ENCODE assay signal across 7 mouse cellular contexts in genomic region chr7:130693800-130694193, GRCm38 (mm10).
DNase-seq lines count a peak whose midpoint lies in the region; ATAC-seq lines count a peak whose summit lies in the region.

No protein-coding gene starts in this region.

- no peaks in the 10 kb centered on the region for H3K9me3 ChIP-seq in embryonic facial prominence, embryonic 15.5 days (replicated peaks)
- H3K9me3 ChIP-seq in limb, embryonic 15.5 days = no peaks in the 10 kb centered on the region

- H3K4me3 ChIP-seq in embryonic facial prominence, embryonic 15.5 days (replicated peaks) = peak overlapping the region; percentile 63
- H3K4me3 ChIP-seq in limb, embryonic 15.5 days = peak overlapping the region; percentile 52

- no peak for ATAC-seq in embryonic facial prominence, embryonic 15.5 days (ENCODE audit: insufficient number of reproducible peaks, low FRiP score, low TSS enrichment, low read depth)
- no peak for ATAC-seq in limb, embryonic 15.5 days (ENCODE audit: insufficient number of reproducible peaks, low FRiP score, low TSS enrichment, low read depth)

- H3K27me3 ChIP-seq in embryonic facial prominence, embryonic 15.5 days = no peaks in the 10 kb centered on the region
- H3K27me3 ChIP-seq in limb, embryonic 15.5 days = no peaks in the 10 kb centered on the region

- peaks cover 74% of the 10 kb centered on the region for H3K4me1 ChIP-seq in embryonic facial prominence, embryonic 15.5 days
- peaks cover 57% of the 10 kb centered on the region for H3K4me1 ChIP-seq in limb, embryonic 15.5 days

- peak overlapping the region; percentile 66; the same call in 1 of the 2 replicates for H3K9ac ChIP-seq in embryonic facial prominence, embryonic 15.5 days
- H3K9ac ChIP-seq in limb, embryonic 15.5 days = peak overlapping the region; percentile 66

- no peaks in the 10 kb centered on the region for H3K36me3 ChIP-seq in embryonic facial prominence, embryonic 15.5 days
- H3K36me3 ChIP-seq in limb, embryonic 15.5 days = no peaks in the 10 kb centered on the region

- intact Hi-C loops in left cerebral cortex, postnatal 14 days (cut with DNase I) = loop anchor here (5.0 kb wide), 1 partner anchor 39 kb away; no protein-coding TSS in a partner anchor

- peak overlapping the region; percentile 73 for H3K4me2 ChIP-seq in embryonic facial prominence, embryonic 15.5 days (replicated peaks)
- H3K4me2 ChIP-seq in limb, embryonic 15.5 days = peak overlapping the region; percentile 70

- H3K27ac ChIP-seq in embryonic facial prominence, embryonic 15.5 days (replicated peaks) = peak overlapping the region; percentile 93
- peak overlapping the region; percentile 96 for H3K27ac ChIP-seq in limb, embryonic 15.5 days

- DNase-seq in right cerebral cortex, adult 2 months (ENCODE audit: low spot score in 2 of 2) = peak; percentile 33 to 39
- no peak for DNase-seq in right cerebral cortex, postnatal 25 days
- DNase-seq in urinary bladder, postnatal 25 days (ENCODE audit: low spot score) = no peak
- no peak for DNase-seq in thymus, postnatal 10 days (ENCODE audit: low spot score in 2 of 2)
- no peak for DNase-seq in left cerebral cortex, postnatal 14 days (ENCODE audit: low spot score in 2 of 2)

- WGBS in embryonic facial prominence, embryonic 15.5 days = 17% methylated on average over 11 of the region's 11 CpGs
- 21% methylated on average over 11 of the region's 11 CpGs for WGBS in limb, embryonic 15.5 days

Comparison
In these comparisons a context has a peak if more than half of its experiments do, and no peak if none do; other contexts are left out.
1. DNase-seq: peak in right cerebral cortex, adult 2 months (2 of 2); none in right cerebral cortex, postnatal 25 days (single experiment), urinary bladder, postnatal 25 days (single experiment), thymus, postnatal 10 days (0 of 2) and left cerebral cortex, postnatal 14 days (0 of 2).